Mouse (Mus musculus) spleen, adult 10 weeks (tissue): ENCODE measurements around the gene Appbp2. TPM values are rescaled to one million over a fixed set of nuclear protein-coding genes. Genes with fewer than 3 reads are reported as not detected.

Experiments used
- polyA plus RNA-seq: library from polyadenylated mRNA; stranded (reverse); fragments of 350-450 nt; fragmentation: Illumina TruSeq; extraction: RNeasy Lipid Tissue Mini Kit (QIAGEN cat#74804); gene quantifications from one replicate; pipeline ENCODE4 v1.2.3, GENCODE M21; 2015; ENCODE audit warnings: low replicate concordance; ENCODE audit not compliant: insufficient read depth

Gene Appbp2
- polyA plus RNA-seq = 33.8 TPM

GRCm38 (mm10) chr11:85234990-85235841 is at the start of gene Appbp2:
TSS of gene Appbp2 (minus strand) at chr11:85235130.

GRCm38 (mm10) chr11:85170058-85170740 is 64.7 kb downstream of the Appbp2 start, which contains the start of gene 1700125H20Rik:
TSS of gene 1700125H20Rik (plus strand) at chr11:85170404.

GRCm38 (mm10) chr11:85139581-85140540 is 95.1 kb downstream of the Appbp2 start, which contains the start of gene Usp32:
TSS of gene Usp32 (minus strand) at chr11:85140161.

Other genes starting within 250 kb of the Appbp2 start
- gene Usp32, start 95.0 kb downstream of the Appbp2 start, polyA plus RNA-seq = 34.2 TPM
- not detected for gene 1700125H20Rik, start 64.7 kb downstream of the Appbp2 start, polyA plus RNA-seq
- 22.1 TPM for gene Ppm1d, start 76.1 kb upstream of the Appbp2 start, polyA plus RNA-seq
- 19.4 TPM for gene Bcas3, start 118.0 kb upstream of the Appbp2 start, polyA plus RNA-seq